Comparison of ENCODE assay signal across 9 mouse cellular contexts in genomic region chr2:127757171-127757570, GRCm38 (mm10). TPM values are rescaled to one million over a fixed set of nuclear protein-coding genes. Genes with fewer than 3 reads are reported as not detected.
DNase-seq lines count a peak whose midpoint lies in the region; ATAC-seq lines count a peak whose summit lies in the region.
"Had no signal": no experiment of that assay in that cellular context is flagged by ENCODE, and none has a peak within 500 bp of the region (broad histone marks: within the 10 kb centered on the region; RNA-seq: fewer than 3 reads in every experiment).

No protein-coding gene starts in this region.

- H3K4me3 ChIP-seq in heart, embryonic 16.5 days (ENCODE audit: low read length): no peak overlapping the region
- H3K4me3 ChIP-seq in midbrain, embryonic 13.5 days (replicated peaks): no peak overlapping the region
- H3K4me3 ChIP-seq: neural tube, embryonic 12.5 days had no signal

- H3K4me2 ChIP-seq in heart, embryonic 16.5 days (ENCODE audit: low read depth, low read length): peak overlapping the region; percentile 30; the same call in 1 of the 2 replicates
- H3K4me2 ChIP-seq in midbrain, embryonic 13.5 days (replicated peaks): no peak overlapping the region
- H3K4me2 ChIP-seq: neural tube, embryonic 12.5 days had no signal

- ATAC-seq in heart, embryonic 16.5 days (replicated peaks; ENCODE audit: extremely low read depth, insufficient read depth, low FRiP score): no peak
- ATAC-seq in midbrain, embryonic 13.5 days: peak; percentile 70
- ATAC-seq in activated CD4-positive, CD25-positive, alpha-beta regulatory T cell, adult 4 months: no peak

- peaks cover 11% of the 10 kb centered on the region; the same call in 1 of the 2 replicates for H3K4me1 ChIP-seq in heart, embryonic 16.5 days (ENCODE audit: control insufficient read depth, insufficient read depth, low read length)
- H3K4me1 ChIP-seq in midbrain, embryonic 13.5 days (replicated peaks): 0 out of 2 replicates have a peak, but pooled peaks cover 8% of the 10 kb centered on the region
- H3K4me1 ChIP-seq: neural tube, embryonic 12.5 days had no signal

- no peaks in the 10 kb centered on the region for H3K9me3 ChIP-seq in heart, embryonic 16.5 days (replicated peaks; ENCODE audit: control insufficient read depth, low read length)
- H3K9me3 ChIP-seq in midbrain, embryonic 13.5 days: no peaks in the 10 kb centered on the region
- H3K9me3 ChIP-seq: neural tube, embryonic 12.5 days had no signal

- no peak overlapping the region for H3K27ac ChIP-seq in heart, embryonic 16.5 days (ENCODE audit: low read length)
- 0 out of 2 replicates have a peak overlapping the region, but pooled peaks have one; percentile 27 for H3K27ac ChIP-seq in midbrain, embryonic 13.5 days
- H3K27ac ChIP-seq: neural tube, embryonic 12.5 days had no signal

- peak overlapping the region; percentile 39; the same call in 1 of the 2 replicates for H3K9ac ChIP-seq in heart, embryonic 16.5 days (ENCODE audit: low read length)
- 0 out of 2 replicates have a peak overlapping the region, but pooled peaks have one; percentile 3 for H3K9ac ChIP-seq in midbrain, embryonic 13.5 days (replicated peaks)
- H3K9ac ChIP-seq: neural tube, embryonic 12.5 days had no signal

- intact Hi-C loops in gastrocnemius, postnatal 14 days (cut with DNase I; ENCODE audit: low total_unique reads): no loop called here

- H3K36me3 ChIP-seq in heart, embryonic 16.5 days (ENCODE audit: control insufficient read depth, insufficient read depth): peaks cover 2% of the 10 kb centered on the region; the same call in 1 of the 2 replicates
- peaks cover 41% of the 10 kb centered on the region for H3K36me3 ChIP-seq in midbrain, embryonic 13.5 days

- WGBS in heart, embryonic 16.5 days: 24% methylated on average over 8 of the region's 8 CpGs
- WGBS in midbrain, embryonic 13.5 days: 45% methylated on average over 8 of the region's 8 CpGs

- no peaks in the 10 kb centered on the region for H3K27me3 ChIP-seq in heart, embryonic 16.5 days (ENCODE audit: control insufficient read depth, insufficient read depth, low read length)
- H3K27me3 ChIP-seq in midbrain, embryonic 13.5 days: no peaks in the 10 kb centered on the region
- H3K27me3 ChIP-seq: neural tube, embryonic 12.5 days had no signal

- peak; percentile 35 for DNase-seq in gastrocnemius, postnatal 25 days
- DNase-seq in gastrocnemius, postnatal 14 days: no peak
- DNase-seq in cerebellum, adult 9-10 months: peak; percentile 91
- no peak for DNase-seq in spleen, postnatal 36 days (ENCODE audit: low spot score in 2 of 2)
- DNase-seq in lung, postnatal 4 days: no peak

RNA-seq across cellular contexts. Expression of gene Mall, which starts 27.4 kb away (rescaled TPM):
- 1 to 10 TPM; 3.7 to 5.5 TPM for total RNA-seq in gastrocnemius, postnatal 25 days (2021)
- 1 to 10 TPM; 4.2 to 4.3 TPM for total RNA-seq in gastrocnemius, postnatal 14 days (2021)
- 9.5 and 9.9 TPM in 2 replicates for polyA plus RNA-seq in heart, embryonic 16.5 days (2015; fragmentation: Nextera tagmentation; extraction: Ambion mirVana)
- 0.61 and 0.82 TPM in 2 replicates for polyA plus RNA-seq in midbrain, embryonic 13.5 days (2015; fragmentation: Nextera tagmentation; extraction: Ambion mirVana)
- polyA plus RNA-seq in activated CD4-positive, CD25-positive, alpha-beta regulatory T cell, adult 4 months (2017; shearing (Covaris generic)): not detected

RNA-seq across cellular contexts. Expression of gene Nphp1, which starts 31.5 kb away (rescaled TPM):
- total RNA-seq in gastrocnemius, postnatal 25 days (2021): 10 to 100 TPM; 16.7 to 20.0 TPM
- 10 to 100 TPM; 13.7 to 15.4 TPM for total RNA-seq in gastrocnemius, postnatal 14 days (2021)
- 19.1 and 23.7 TPM in 2 replicates for polyA plus RNA-seq in heart, embryonic 16.5 days (2015; fragmentation: Nextera tagmentation; extraction: Ambion mirVana)
- polyA plus RNA-seq in midbrain, embryonic 13.5 days (2015; fragmentation: Nextera tagmentation; extraction: Ambion mirVana): 20.4 and 21.7 TPM in 2 replicates
- under 1 TPM in 1 of 2 experiments, not detected in 1; 0.24 TPM for polyA plus RNA-seq in activated CD4-positive, CD25-positive, alpha-beta regulatory T cell, adult 4 months (2017; shearing (Covaris generic))

RNA-seq across cellular contexts. Expression of gene Mtln, which starts 35.1 kb away (rescaled TPM):
- 100 to 1,000 TPM; 104 to 110 TPM for total RNA-seq in gastrocnemius, postnatal 25 days (2021)
- total RNA-seq in gastrocnemius, postnatal 14 days (2021): 10 to 100 TPM; 77.4 to 77.8 TPM
- polyA plus RNA-seq in heart, embryonic 16.5 days (2015; fragmentation: Nextera tagmentation; extraction: Ambion mirVana): 34.0 and 39.0 TPM in 2 replicates
- polyA plus RNA-seq in midbrain, embryonic 13.5 days (2015; fragmentation: Nextera tagmentation; extraction: Ambion mirVana): 29.5 and 32.1 TPM in 2 replicates
- 10 to 100 TPM; 28.6 to 33.2 TPM for polyA plus RNA-seq in activated CD4-positive, CD25-positive, alpha-beta regulatory T cell, adult 4 months (2017; shearing (Covaris generic))

Comparison
In these comparisons a context has a peak if more than half of its experiments do, and no peak if none do; other contexts are left out.
1. DNase-seq: peak in gastrocnemius, postnatal 25 days (single experiment) and cerebellum, adult 9-10 months (single experiment); none in gastrocnemius, postnatal 14 days (single experiment), spleen, postnatal 36 days (0 of 2) and lung, postnatal 4 days (0 of 2).
2. RNA of gene Nphp1, which starts 31.5 kb away (polyA plus RNA-seq): 19.1 to 23.7 TPM in heart, embryonic 16.5 days and 20.4 to 21.7 TPM in midbrain, embryonic 13.5 days; 0.24 TPM in activated CD4-positive, CD25-positive, alpha-beta regulatory T cell, adult 4 months; every median in the first group is over 10 times any median in the second.